Mouse (Mus musculus): ENCODE data around the gene Gm10840.

DNA sequence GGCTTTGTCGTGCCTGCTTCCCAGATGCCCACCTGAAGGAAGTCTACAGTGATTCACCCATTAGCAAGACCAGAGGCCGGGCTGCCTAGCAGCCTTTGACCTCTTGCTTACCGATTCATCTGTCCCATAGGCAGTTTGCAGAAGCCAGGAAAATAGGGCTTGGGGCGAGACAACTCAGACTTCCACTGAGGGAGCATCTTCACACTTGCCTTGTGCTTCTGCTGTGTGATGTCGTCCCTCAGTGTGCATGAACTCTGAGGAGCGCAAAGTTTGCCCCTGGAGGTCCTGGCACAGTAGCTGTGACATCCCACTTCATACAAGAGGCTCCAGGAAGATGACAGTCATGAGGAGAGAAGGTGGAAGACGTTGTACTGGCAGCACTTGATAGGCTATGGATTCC is 3.5 kb upstream of the Gm10840 start:
- TF ChIP-seq CTCF (IDR thresholded peaks at IDR 0.05; ENCODE audit: control insufficient read depth, insufficient read depth, low read length) (no peak), POLR2A (IDR thresholded peaks at IDR 0.05; ENCODE audit: borderline replicate concordance, control insufficient read depth, low read depth, low read length) (no peak)
